Mouse (Mus musculus) c-Kit-positive CD71-negative TER-119-negative erythroid progenitor cells, embryonic 14.5 days (primary cell): ENCODE data around the gene Sf3a2.

Source experiments
- DNase-seq: peaks from one replicate; pipeline ENCODE4 v3.0.0-alpha.2; 2013; ENCODE audit warnings: low read depth

Gene Sf3a2

DNA sequence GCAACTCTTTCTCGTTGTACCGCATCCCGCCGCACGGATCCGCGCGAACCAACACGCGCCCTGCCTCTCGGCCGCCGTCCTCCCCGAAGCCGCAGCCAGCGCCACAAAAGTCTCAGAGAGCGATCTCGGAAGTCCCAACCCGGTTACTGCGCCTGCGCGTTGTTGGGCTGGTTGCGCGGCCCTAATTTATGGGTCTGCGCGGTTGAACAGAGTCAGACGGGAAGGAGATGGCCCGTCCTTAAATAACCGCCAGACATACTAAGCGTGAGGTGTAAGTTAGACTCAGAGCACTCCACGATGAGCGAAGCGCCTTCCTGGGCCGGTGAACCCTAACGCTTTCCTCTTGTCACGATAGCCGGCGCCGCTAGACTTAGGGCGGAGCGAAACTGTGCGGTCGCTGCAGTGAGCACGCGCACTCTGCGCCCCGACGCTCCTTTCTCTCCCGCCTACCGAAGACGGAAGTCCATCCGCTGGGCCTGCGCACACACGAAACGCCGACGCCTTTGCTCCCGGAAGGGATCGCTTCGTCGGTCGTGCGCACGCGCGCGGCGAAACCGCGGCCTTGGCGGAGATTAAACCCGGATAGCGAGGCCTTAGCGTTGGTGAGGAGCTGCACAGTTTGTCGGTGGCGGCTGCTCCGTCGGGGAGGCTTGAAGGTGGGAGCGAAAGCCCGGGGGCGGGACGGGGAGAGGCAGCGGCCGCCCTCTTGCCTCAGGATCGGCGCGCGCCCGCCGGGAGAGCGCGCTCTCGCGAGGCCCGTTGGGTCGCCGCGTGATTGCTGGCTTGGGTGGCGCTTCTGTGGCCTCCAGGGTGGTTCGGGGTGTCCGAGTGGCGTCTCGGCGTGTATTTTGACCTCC is at the start of gene Sf3a2, which contains the start of gene Plekhj1:
TSS of gene Sf3a2 (plus strand) at position 49 of the 857 bp plus-strand sequence.
TSS of gene Plekhj1 (minus strand) at position 477 of the 857 bp plus-strand sequence.
- peak; percentile 90 for DNase-seq

DNA sequence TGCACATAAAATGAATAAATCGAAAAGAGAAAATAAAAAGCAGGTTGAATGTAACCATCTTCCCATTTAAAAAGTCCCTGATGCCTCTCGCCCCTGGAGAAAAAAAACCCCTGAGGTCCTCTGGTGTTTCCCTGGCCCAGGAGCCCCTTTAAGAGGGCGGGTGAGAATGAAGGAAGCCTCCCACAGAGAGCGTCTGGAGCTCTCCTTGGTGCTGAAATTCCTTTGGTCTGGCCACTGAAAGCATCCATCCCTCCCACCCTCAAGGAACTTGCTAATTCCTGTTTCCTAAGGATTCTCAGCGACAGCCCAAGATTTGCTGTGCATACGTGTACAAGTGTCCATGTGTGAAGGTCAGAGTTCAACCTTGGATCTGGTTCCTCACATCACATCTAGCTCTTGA is 49.4 kb upstream of the Sf3a2 start:
- DNase-seq, result peak; percentile 90

DNA sequence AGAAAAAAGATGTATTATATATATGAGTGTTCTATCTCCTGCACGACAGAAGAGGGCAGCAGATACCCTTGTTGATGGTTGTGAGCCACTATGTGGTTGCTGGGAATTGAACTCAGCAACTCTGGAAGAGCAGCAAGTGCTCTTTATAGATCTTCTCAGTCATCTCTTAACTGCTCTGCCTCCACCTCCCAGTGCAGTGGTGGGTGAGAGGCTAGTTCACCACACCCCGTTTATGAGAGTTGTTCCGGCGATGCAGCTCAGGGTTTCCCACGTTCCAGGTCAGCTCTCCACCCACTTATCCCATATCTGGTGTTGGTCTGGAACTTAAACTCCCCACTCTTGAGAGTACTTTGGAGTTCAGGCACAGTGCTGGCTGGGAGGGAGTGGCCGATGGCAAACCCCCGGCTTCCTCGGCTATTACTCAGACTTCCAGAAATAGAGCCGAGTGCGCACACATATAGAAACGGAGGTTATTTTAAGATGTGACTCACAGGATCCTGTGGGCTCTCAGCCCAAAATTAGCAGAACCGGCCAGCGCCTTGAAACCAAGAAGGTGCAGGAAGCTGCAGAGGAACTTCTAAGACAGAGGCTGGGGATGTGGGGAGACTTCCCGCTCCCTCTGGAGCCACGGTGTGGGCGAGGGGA is 46.7 kb upstream of the Sf3a2 start:
- DNase-seq, result peak; percentile 80

- peak; percentile 83 for DNase-seq
Measured at GRCm38 (mm10) chr10:80752079-80752625, 45.8 kb upstream of the Sf3a2 start.

GRCm38 (mm10) chr10:80754594-80755290 is 43.3 kb upstream of the Sf3a2 start, which contains the start of gene Dot1l:
TSS of gene Dot1l (plus strand) at chr10:80755206.
- peak; percentile 93 for DNase-seq

GRCm38 (mm10) chr10:80755291-80756015 is 42.5 kb upstream of the Sf3a2 start:
- DNase-seq, result no peak

DNA sequence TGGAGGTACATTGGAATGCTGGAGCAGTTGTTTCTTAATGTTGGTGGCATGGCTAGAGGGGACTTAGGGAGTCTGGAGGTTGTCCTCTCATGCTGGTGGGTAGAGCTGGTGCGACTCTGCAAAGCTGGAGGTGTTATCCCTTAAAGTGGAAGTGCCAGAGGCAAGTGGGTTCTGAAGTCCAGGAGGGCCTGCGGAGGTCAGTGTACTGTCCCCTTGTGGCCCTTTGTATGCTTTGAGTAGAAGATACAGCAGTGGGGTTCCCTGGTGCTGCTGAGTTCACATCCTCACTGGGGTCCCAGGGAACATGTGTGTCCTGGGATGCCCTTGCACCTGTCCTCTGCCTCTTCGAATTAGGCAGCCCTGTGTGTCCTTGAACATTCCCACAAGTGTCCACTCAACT is 41.9 kb upstream of the Sf3a2 start:
- DNase-seq, result no peak

GRCm38 (mm10) chr10:80756509-80756908 is 41.5 kb upstream of the Sf3a2 start:
- no peak for DNase-seq

DNA sequence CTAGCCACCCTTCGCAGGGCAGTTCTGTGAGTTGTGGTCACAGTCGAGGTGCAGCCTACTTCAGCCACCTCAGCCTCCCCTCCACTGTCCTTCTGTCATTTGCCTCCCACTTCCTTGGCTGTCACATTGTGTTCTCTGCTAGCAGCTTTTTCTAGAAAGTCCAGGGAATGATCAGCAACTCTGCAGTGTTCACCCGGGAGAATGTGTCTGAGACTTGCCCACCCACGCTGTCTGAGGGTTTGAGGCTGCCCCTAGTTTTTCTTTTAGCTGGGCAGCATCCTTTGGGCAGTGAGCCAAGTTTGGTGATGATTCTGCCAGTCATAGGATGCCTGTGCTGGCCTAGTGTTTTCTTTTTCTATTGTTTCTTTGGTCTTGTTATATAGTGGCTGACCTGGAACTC is 41.0 kb upstream of the Sf3a2 start:
- no peak for DNase-seq

DNA sequence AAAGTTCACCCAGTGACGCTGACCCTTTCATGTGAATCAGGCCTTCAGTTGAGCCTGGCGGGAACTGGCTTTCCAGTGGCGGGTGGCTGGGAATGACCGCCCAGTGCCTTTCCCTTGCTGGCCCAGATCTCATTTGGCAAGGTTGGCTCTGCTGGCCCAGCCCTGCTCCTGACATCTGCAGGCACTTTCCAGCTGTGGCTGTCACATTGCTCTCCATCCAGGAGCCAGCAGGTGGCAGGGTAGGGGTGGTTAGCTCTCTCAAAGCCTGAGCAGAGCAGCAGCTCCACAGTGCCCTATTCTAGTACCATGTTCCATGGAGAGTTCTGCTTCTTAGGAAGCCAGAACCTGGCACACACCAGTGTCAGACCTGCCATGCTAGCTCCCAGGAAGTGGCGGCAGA is 40.3 kb upstream of the Sf3a2 start:
- DNase-seq, result peak; percentile 61

- DNase-seq, result no peak
Measured at GRCm38 (mm10) chr10:80758651-80759050, 39.3 kb upstream of the Sf3a2 start.

DNA sequence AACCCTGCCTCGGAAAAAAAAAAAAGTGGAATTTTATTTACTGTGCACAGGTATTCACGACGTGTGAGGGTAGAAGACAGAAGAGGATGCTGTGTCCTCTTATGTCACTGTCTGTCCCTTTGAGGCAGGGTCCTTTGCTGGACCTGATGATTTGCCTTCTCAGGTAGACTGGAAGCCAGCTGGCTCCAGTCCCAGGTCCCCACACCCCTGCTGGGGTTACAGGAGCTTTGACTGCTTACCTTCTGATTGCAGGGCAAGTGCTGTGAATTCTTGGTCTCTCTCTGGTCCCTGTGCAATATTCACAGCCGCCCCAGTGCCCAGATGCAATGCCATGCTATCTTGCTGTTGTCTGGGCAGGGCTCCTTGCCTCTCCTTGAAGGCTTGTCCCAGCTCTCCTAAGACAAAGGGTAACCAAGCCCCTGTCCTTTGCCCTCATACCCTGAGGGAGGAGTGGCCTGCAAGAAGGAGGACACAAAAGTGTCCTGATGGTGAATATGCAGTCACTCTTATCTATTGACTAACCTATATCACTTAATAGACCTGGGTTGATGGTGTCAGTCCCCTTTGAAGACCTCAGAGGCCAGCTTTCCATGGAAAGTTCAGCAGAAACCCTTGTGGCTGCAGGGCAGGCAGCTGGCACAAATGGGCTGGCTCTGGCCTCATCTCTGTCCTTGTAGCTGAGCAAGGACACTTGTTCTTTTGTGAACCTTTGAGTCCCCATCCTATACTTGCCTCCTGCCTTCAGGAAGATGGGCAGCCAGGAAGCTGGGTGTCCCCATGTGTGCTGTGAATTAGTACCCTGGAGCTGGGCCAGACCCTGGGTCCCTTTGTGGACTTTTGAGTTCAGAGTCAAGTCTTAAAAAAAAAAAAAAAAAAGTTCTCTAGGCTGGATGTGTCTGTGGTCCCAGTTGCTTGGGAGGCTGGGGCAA is 37.1 kb upstream of the Sf3a2 start:
- DNase-seq, result no peak

DNA sequence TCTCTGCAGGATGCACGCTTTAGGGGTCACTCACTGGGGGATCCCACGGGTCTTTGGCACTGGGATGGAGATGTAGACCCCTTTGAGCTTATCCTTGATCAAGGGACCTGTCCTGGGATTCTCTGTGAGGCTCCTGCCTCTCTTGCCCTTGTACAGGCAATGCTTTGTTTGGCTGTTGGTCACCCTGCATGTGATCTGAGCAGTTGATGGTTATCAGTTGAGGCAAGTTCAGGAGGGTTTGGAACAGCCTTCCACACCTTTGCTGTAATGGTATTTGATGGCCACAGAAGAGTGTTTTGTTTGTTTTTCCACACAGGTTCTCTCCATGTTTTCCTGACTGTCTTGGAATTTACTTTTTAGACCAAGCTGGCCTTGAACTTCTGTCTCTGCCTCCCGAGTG is 36.2 kb upstream of the Sf3a2 start:
- DNase-seq, result no peak

- peak; percentile 54 for DNase-seq
Measured at GRCm38 (mm10) chr10:80763502-80763901, 34.5 kb upstream of the Sf3a2 start.

DNA sequence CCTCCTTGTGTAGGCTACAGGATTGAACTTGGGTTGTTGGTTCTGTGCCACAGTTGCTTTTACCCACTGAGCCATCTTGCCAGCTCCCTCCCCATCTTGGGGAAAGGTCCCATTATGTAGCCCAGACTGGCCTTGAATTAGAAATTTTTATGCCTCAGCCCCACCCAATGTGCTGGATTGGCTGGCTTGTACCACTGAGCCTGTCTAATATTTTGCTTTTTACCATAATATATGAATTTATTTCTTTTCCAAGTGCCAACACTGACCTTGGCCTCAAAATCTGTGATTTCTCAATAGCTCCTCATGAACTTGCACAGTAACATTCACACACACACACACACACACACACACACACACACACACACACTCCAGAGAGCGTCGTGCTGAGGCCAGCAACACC is 32.3 kb upstream of the Sf3a2 start:
- no peak for DNase-seq

GRCm38 (mm10) chr10:80766161-80766815 is 31.7 kb upstream of the Sf3a2 start:
- DNase-seq, result no peak

DNA sequence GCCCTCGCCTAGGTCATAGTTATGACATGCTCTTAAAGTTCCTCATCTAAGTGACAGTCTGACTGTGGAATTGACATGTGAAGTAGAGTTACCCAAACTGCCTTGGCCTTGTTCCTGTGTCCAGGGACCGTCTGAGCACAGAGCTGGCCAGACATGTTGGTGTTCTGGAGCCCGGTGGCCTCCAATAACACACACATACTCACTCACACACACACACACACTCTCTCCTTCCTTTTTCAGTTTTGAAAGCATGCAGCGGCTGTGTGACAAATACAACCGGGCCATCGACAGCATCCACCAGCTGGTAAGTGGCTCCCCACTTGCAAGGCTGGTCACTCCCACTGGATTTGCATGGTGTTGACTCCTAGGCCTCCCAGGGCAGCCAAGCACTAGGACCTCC is 29.6 kb upstream of the Sf3a2 start:
- no peak for DNase-seq

GRCm38 (mm10) chr10:80773816-80774215 is 24.2 kb upstream of the Sf3a2 start:
- no peak for DNase-seq

DNA sequence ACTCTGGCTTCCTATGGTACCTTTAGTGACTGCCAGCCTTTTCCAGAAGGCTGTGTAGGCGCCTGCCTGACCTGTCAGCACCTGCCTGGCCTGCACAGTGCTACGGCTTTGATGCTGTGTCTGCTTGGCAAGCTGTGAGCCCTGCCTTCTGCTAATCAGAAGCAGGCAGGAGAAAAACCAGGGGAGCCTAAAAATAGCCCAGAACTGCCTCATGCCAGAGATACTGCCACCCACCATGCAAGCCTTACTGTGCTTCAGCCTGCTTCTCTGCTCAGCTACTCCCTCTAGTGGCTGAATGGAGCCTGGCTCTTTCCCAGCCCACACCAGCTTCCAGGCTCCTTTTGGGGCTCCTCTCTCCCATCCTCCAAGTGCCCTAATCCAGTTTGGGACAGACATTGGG is 23.4 kb upstream of the Sf3a2 start:
- peak; percentile 70 for DNase-seq

- DNase-seq, result no peak
Measured at GRCm38 (mm10) chr10:80774981-80775380, 23.0 kb upstream of the Sf3a2 start.
